Mouse (Mus musculus) liver (tissue): ENCODE data around the gene Iqgap2.
A peak's percentile ranks its signal among the peaks of the same experiment; 100 is the strongest.

Experiments
- DNase-seq: peaks from one replicate; pipeline ENCODE4 v3.0.0-alpha.2; 2020; ENCODE audit warnings: mixed read lengths

Iqgap2 gene

DNA sequence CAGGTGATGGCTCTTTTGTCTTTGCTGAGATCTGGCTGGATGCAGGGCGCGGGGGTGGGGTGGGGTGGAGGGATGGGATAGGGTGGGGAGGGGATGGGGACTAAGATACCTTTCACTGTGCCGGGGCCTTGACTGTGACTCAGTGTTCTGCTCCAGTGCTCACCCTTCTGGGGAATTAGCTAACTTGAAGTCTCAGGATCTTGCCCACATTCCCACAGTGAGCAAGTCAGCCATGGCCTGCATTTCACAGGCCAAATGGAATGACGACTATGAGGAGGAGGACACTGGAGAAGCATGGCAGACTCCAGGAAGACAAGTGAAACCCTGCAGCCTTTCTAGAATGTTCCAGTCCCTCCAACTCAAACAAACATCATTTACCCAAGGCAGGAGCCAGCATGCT, 280.0 kb downstream of the Iqgap2 start:
- DNase-seq, result no peak

DNA sequence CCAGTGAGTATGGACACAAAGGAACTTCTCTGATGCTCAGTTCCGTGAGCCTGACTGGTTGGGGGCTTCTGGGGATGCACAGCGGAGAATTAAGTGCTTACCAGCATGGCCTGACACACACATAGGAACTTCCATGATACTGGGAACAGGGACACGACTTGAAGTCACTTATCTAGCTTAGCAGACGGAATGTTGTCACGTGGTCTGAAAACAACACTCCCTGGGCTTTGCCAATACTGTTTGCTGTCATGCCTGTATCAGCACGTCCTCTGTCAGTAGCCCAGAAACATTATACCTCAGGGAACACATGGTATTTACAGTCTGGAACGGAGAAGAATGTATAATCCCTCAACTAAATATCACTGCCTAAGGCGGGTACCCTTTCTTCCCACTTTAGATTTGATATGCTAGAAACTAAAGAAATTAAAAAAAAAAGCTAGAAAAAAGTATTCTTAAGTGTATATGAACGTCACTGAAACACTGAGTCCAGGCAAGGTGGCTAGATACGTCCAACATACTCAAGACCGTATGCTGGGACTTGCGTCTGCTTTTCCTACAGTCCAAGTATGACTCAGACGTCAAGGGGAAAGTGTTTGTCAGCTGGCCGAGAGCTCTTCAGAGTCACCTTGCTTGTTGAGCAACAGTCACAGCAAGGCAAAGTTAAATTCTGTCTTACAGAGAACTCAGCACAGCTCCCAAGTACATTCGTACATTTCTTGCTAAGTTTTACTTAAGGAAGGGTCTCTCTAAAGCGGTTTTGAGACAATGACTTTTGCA, 280.7 kb downstream of the Iqgap2 start:
- peak; percentile 48 for DNase-seq

DNA sequence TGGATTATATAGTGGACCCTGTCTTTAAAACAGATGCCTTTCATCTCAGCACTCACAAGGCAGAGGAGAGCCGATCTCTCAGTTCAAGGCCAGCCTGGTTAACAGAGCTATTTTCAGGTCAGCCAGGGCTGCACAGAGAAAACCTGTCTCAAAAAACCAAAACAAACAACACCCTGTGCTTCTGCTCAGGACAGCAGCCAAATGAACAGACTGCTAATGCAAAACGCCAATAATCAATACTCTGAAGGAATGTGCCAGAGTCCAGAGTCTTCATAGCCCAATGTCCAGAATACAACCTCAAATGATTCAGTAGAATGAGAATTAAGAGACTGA, 282.7 kb downstream of the Iqgap2 start:
- DNase-seq, result no peak

DNA sequence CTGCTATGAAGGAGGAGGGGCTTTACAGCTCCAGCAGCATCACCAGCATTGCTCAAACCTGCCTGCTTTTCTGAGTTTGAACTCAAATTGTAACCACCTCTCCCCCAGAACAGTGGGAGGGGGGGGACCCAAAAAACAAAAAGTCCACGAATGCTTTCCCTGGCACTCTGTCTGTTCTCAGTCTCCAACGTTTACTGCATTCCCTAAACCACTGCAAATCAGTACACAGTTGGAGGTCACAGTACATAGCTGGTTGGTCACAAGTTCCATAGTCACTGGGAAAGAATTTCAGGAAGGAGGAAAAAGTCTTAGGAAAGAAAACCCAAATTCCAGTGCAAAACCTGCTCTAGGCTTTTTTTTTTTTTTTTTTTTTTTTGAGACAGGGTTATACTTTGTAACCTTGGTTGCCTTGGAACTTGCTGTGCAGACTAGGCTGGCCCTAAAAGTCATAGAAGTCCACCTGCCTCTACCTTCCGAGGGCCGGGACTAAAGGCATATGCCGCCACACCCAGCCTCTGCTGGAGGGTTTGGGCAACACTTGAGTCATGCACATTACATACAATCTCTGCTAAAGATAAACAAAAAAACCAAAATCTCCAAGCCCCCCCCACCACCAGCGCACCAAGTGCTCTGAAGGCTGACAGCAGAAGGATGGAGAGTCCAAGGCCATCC, 283.2 kb downstream of the Iqgap2 start:
- no peak for DNase-seq

- DNase-seq, result no peak
These were observed 284.7 kb downstream of the Iqgap2 start for GRCm38 (mm10) chr13:95607019-95607418.

DNA sequence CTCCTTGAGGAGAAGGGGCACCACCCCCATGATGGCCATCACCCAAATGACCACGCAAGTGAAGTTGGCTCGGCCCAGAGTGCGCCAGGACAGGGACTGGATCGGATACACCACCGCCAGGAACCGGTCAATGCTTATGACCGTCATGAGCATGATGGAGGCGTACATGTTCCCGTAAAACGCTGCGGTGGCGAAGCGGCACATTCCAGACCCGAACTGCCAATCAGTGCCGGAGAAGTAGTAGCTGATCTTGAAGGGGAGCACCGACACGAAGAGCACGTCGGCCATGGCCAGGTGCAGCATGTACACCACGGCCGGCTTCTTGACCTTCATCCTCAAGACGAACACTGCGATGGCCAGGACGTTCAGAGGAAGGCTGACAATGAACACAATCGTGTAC, 287.4 kb downstream of the Iqgap2 start:
- DNase-seq, result no peak

DNA sequence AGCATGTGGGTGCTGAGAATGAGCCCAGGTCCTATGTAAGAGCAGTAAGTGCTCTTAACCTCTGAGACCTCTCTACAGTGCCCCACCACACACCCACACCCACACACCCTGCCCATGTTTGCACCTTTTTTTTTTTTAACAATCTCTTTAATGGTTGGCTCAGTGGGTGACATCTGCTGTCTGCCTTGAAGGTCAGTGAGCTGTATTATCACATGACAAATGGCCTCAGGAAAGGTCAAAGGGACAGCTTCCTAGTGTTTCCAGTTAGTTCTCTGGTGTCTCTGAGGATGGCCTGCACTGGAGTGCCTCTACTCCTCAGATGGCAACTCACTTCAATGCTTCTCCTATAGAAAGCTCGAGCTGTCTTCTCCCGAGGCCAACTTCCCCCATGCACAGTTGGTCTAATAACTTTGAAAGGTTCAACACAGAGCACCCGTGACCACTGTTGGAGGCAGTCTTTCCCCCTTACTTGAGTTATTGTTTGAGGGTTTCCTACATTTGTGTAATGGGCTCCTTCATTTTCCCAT, 291.8 kb downstream of the Iqgap2 start:
- no peak for DNase-seq

DNA sequence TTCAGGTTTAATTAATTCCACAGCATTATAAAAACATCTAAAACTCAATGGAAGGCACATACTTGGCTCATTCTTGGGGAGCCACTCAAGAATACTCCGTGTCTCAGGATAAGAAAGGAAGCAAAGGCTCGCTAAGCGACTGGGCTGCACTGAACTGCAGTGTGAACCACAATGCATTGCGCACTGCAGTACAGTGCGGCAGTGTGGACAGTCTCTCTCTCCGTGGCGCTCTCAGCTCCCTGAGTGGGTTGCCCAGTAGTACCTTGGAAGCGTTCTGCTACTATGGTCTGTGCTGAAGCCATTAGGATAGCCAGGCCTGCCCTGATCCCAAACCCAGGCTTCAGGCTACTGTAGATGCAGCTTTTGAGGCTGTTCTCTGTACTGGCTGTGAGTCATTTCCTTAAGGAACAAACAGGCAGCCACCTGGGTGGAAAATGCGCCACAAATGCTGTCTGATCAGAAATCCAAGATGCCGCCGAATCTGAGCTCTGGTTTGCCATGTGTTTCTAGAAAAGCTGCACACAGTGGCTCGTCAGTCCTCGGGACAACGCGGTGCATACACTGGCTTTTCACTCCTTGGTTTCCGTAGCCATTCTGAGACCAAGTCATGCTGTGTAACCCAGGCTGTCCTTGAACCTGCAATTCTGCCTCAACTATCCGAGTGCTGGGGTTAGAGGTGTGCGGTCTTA, 293.3 kb downstream of the Iqgap2 start:
- DNase-seq, result no peak

DNA sequence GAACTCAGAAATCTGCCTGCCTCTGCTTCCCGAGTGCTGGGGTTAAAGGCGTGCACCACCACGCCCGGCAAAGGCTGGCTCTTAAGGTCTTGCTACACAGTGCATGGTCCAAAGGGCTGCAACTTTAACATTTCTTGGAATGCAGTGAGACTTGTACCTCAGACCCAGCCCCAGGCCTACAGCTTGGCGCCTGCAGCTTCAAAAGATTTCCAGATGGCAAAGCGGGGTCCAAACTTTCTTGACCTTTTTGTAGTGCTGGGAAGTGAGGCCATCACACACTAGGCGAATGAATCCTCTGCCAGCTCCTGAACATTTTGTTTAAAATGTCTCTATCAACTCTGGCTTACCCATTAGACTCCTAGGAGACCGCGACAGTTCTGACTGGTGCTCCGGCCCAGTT, 294.1 kb downstream of the Iqgap2 start:
- no peak for DNase-seq

- DNase-seq, result no peak
These were observed 295.0 kb downstream of the Iqgap2 start for GRCm38 (mm10) chr13:95596689-95597088.

DNA sequence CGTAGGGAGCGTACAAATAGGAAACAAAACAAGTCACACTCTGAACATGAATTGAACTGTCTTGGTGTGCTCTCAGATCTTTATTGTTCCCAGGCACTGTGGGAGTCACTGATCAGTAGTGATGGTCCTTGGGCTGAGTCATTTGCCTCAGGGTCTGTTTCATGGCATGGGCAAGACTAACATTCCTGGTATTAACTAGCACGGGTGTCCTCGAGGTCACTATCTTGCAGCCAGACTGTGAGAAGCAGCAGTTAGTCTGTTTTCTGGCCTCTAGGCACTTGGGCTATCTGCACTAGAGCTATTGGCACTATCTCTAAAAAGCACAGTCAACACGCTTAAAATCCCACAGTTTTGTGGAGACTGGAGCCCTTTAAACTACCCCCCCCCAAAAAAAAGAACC, 295.8 kb downstream of the Iqgap2 start:
- no peak for DNase-seq

DNA sequence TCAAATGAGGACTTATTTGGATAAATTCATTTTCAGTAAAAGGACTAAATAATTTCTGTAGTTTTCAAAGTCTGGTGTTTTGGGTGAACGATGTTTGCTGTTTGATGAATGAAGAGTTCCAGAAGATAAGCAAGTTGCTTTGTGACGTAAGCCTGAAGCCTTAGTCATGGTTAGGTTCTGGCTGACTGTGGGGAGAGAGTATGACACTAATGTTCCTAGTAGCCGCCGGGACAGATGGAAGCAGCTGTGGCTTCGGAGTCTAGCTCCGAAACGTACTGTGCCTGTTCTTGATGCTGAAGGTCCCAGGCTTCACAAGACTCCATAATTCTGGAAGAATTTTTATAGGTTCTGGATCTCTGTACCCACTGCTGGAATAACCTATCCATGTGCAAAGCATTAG, 296.3 kb downstream of the Iqgap2 start:
- DNase-seq, result no peak

DNA sequence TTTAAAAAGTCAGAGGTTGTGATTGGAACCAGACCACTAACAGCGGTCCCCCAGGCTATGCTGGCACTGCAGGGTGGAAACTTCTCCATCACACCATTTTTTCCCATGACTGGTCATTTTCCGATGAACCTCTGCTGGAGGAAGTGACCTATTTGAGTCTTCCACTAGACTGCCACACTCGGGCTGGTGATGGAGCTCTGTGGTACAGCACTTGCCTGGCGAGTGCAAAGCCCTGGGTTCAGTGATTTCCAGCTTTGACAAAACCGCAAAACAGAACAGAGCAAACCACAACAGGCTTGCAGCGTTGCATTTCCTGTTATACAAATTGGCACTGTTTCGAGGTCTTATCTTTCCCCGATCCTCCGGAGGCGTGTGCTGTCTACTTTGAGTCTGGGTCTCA, 298.9 kb downstream of the Iqgap2 start:
- DNase-seq, result peak; percentile 34

DNA sequence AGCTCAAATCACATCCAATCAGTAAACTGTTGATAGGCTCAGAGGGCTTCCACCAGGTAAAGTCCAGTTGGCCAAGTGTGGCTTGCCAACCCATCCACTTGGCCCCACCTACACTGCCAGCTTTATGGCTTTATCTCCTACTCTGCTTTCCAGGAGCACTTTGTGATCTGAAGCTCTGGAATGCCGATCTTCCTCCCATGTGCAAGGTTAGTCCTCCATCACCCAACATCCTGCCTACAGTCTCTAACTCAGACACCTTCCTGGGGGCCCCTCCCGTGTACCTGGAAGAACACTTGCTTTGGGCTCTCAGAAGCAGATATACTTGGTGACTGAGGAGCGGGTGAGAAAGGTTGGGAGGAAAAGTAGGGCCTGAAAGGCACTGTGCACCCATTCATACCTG, 300.1 kb downstream of the Iqgap2 start:
- DNase-seq, result no peak

DNA sequence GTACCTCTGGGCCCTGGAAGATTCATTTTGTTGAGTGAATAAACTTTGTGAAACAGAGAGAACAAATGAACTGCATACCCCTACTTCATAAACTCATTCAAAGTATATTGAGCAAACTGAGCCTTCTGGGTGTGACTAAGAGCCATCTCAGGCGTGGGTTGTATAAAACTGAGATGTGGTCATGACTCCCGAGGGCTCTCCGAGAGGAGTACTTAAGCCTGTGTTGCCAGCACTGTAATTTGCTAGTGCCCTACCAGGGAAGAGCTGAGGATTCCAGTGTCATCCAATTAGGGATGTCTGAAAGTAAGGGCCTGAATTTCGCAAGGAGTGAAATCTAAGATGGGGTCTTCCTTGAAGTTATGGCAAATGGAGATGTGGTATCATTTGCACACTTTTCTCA, 304.1 kb downstream of the Iqgap2 start:
- DNase-seq, result no peak

- DNase-seq, result no peak
These were observed 306.8 kb downstream of the Iqgap2 start for GRCm38 (mm10) chr13:95584898-95585297.

DNA sequence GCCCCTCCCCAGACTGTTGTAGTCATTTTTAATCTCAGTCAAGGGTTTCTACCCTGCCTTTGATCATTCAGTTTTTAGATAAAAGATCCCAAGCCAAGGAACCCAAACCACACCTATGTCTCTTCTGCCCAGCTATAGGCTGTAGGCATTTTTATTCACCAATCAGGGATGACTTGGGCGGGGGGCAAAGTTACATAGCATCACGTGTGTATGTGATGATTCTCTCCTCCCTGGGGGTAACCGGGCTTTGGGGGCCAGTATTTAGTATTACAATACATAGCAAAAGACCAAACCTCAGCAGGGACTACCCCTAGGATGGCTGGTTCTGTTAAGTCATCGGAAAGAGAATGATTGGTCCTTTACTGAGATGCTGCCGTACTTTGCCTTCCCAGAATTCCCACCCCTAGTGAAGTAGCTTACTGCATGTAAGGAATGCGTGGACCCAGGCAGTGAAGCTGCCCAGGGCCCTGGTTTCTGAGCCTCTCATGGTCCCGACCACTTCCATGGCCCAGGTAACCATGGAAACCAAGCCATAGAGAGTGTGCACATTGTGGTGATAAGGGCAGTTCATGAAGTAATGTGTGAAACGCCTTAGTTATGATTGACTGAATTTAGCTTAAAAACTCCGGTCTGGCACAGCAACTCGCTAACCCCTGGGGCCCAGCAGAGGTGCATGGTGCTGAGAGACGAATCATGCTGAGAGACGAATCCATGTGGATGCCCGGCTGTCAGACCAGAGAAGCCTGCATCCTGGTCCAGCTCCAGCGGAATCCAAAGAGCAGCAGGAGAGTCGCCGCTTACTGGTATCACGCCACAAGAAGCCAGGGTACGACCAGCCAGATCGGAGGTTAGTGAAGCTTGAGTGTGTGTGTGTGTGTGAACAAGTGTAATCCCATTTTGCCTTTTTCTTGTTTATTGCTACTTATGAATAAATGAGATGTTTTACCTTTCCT, 308.2 kb downstream of the Iqgap2 start:
- DNase-seq, result no peak

DNA sequence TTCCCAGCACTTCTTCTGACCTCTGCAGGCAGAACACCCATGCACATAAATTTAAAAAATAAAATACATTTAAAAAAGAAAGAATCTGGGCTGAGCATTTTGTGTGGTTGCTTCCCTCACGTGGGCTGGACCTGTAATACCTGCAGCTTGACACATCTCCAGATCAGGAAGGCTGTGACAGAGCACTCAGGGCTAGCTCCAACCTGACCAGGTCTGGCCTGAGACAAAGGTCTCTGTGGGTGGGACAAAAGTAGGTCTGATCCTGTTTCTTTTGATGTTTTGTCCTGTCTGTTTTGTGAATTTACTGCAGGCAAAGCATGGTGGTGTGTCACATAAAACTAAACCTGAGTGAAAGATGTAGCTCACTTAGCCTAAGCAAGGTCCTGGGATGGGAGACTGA, 309.9 kb downstream of the Iqgap2 start:
- DNase-seq, result no peak

- DNase-seq, result no peak
These were observed 313.6 kb downstream of the Iqgap2 start for GRCm38 (mm10) chr13:95578016-95578697.
